Mouse (Mus musculus) heart, embryonic 14.5 days (tissue): Measurements from ENCODE around the gene Adat2. TPM values are rescaled to one million over a fixed set of nuclear protein-coding genes. Genes with fewer than 3 reads are reported as not detected.

Experiments
- ATAC-seq: fragments of 200-750 bp; cut with Nextera tagmentation; 2 replicates; pipeline ENCODE4 v1.8.0; 2017; ENCODE audit warnings: low read depth, moderate TSS enrichment; ENCODE audit not compliant: insufficient number of reproducible peaks, insufficient read depth, low FRiP score
- H3K27ac ChIP-seq, 2 experiments: fragments of 200-500 bp in 1 of 2; fragments of 300-500 bp in 1 of 2; sonication (generic) in 1 of 2; replicated peaks in 1 of 2; 2 replicates each; pipeline ENCODE4 v1.5.1; 2012 to 2014; ENCODE audit warnings: low read depth in 2 of 2, low read length in 2 of 2, control low read depth in 1 of 2, mild to moderate bottlenecking in 1 of 2, mixed read lengths in 1 of 2; ENCODE audit not compliant: control insufficient read depth in 1 of 2, insufficient read depth in 1 of 2
- H3K27me3 ChIP-seq: fragments of 300-500 bp; sonication (generic); 2 replicates; pipeline ENCODE4 v1.6.1; 2014; ENCODE audit warnings: mild to moderate bottlenecking, low read length, control low read depth; ENCODE audit not compliant: control insufficient read depth, insufficient read depth
- H3K36me3 ChIP-seq: fragments of 300-500 bp; sonication (generic); 2 replicates; pipeline ENCODE4 v1.6.1; 2014; ENCODE audit warnings: mild to moderate bottlenecking, control low read depth, low read length, mixed read lengths; ENCODE audit not compliant: control insufficient read depth, insufficient read depth
- H3K4me1 ChIP-seq, 2 experiments: fragments of 200-500 bp in 1 of 2; fragments of 300-500 bp in 1 of 2; sonication (generic) in 1 of 2; 2 replicates each; pipeline ENCODE4 v1.6.1; 2012 to 2014; ENCODE audit warnings: low read length in 2 of 2, control low read depth in 1 of 2, mixed read lengths in 1 of 2; ENCODE audit not compliant: control insufficient read depth in 2 of 2, insufficient read depth in 2 of 2
- H3K4me2 ChIP-seq: fragments of 300-500 bp; sonication (generic); 2 replicates; pipeline ENCODE4 v1.6.1; 2014; ENCODE audit warnings: mild to moderate bottlenecking, low read length
- H3K4me3 ChIP-seq, 2 experiments: fragments of 200-500 bp in 1 of 2; fragments of 300-500 bp in 1 of 2; sonication (generic) in 1 of 2; 2 replicates each; pipeline ENCODE4 v1.5.1; 2012 to 2014; ENCODE audit warnings: low read length in 2 of 2, mild to moderate bottlenecking in 2 of 2, control low read depth in 1 of 2, low read depth in 1 of 2, moderate library complexity in 1 of 2; ENCODE audit not compliant: control insufficient read depth in 1 of 2, insufficient read depth in 1 of 2
- H3K9ac ChIP-seq: fragments of 300-500 bp; sonication (generic); 2 replicates; pipeline ENCODE4 v1.6.1; 2014; ENCODE audit warnings: mild to moderate bottlenecking, low read length
- H3K9me3 ChIP-seq: fragments of 300-500 bp; sonication (generic); 2 replicates; pipeline ENCODE4 v1.6.1; 2016; ENCODE audit warnings: low read length, control low read depth; ENCODE audit not compliant: control insufficient read depth
- WGBS: fragments of 180-500 bp; shearing (Covaris S2); extraction: QIAGEN DNeasy Blood & Tissue Kit; methylation state at CpG from one replicate; pipeline ENCODE4 v1.1.7; 2014; 5-methylcytosine and 5-hydroxymethylcytosine counted together
- polyA plus RNA-seq: library from polyadenylated mRNA; unstranded; fragments of >200 nt; fragmentation: Nextera tagmentation; extraction: Ambion mirVana; gene quantifications from 2 replicates; pipeline ENCODE4 v1.2.1, GENCODE M21; 2014

The Adat2 gene
- polyA plus RNA-seq, 1 experiment from 2014 or later, result 4.1 TPM

- Histone ChIP-seq H3K27ac (no peak overlapping the region), H3K4me2 (no peak overlapping the region), H3K4me3 (no peak overlapping the region), H3K9me3 (0 out of 2 replicates have a peak, but pooled peaks cover 3% of the 10 kb centered on the region), H3K27me3 (no peaks in the 10 kb centered on the region), H3K4me1 (no peaks in the 10 kb centered on the region), H3K36me3 (no peaks in the 10 kb centered on the region), H3K9ac (no peak overlapping the region)
- WGBS, result 84% methylated on average over 9 of the region's 9 CpGs
- no peak for ATAC-seq
Observed at GRCm38 (mm10) chr10:13596866-13597265, 44.2 kb downstream of the Adat2 start.

GRCm38 (mm10) chr10:13597491-13597890 lies 44.8 kb downstream of the Adat2 start:
- no peak for ATAC-seq
- no peak overlapping the region for H3K4me2 ChIP-seq

DNA sequence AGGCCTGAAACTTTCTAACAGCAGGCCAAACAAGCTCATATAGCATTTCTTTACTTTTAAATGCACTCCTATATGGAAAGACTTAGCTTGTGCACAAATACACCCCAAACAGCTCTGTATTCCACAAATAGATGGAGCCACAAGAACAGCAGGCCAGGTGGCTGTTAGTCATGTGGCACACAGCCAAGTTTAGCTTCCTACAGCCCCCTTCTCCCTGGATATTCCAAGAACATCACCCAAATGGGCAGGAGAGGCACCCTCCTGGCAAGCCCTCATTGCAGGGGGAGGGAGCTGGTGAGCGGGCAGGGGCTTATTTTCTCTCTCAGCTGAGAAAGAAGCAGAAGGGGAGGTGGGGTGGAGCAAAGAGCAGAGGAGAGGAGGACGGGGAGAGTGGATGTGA lies 48.2 kb downstream of the Adat2 start:
- WGBS, result 52% methylated on average over 2 of the region's 2 CpGs
- H3K4me1 ChIP-seq, result no peaks in the 10 kb centered on the region
- no peak overlapping the region for H3K4me3 ChIP-seq
- no peak overlapping the region for H3K27ac ChIP-seq
- 0 out of 2 replicates have a peak, but pooled peaks cover 3% of the 10 kb centered on the region for H3K9me3 ChIP-seq
- H3K9ac ChIP-seq, result no peak overlapping the region
- no peak overlapping the region for H3K4me2 ChIP-seq
- H3K27me3 ChIP-seq, result no peaks in the 10 kb centered on the region
- ATAC-seq, result no peak
- no peaks in the 10 kb centered on the region for H3K36me3 ChIP-seq

More at GRCm38 (mm10) chr10:13597491-13597890, 44.8 kb downstream of the Adat2 start:
- Histone ChIP-seq H3K9me3 (0 out of 2 replicates have a peak, but pooled peaks cover 3% of the 10 kb centered on the region), H3K9ac (no peak overlapping the region), H3K27me3 (no peaks in the 10 kb centered on the region), H3K4me1 (no peaks in the 10 kb centered on the region), H3K27ac (no peak overlapping the region), H3K36me3 (no peaks in the 10 kb centered on the region), H3K4me3 (no peak overlapping the region)
- 68% methylated on average over 8 of the region's 8 CpGs for WGBS

Other genes starting within 250 kb of the Adat2 start
- 78.8 and 80.1 TPM in 2 replicates for gene Phactr2, start 78.5 kb upstream of the Adat2 start, polyA plus RNA-seq
- gene Fuca2, start 53.4 kb upstream of the Adat2 start, polyA plus RNA-seq, result 87.8 and 103 TPM in 2 replicates
- 26.2 and 28.2 TPM in 2 replicates for gene Pex3, start 248 bp downstream of the Adat2 start, polyA plus RNA-seq